Mouse (Mus musculus) liver, embryonic 11.5 days (tissue): ENCODE results near the gene Gdi1. TPM values are rescaled to one million over a fixed set of nuclear protein-coding genes. Genes with fewer than 3 reads are reported as not detected.

ENCODE experiments used
- ATAC-seq: fragments of 200-750 bp; cut with Nextera tagmentation; replicated peaks from 2 replicates; pipeline ENCODE4 v1.8.0; 2017; ENCODE audit warnings: moderate number of reproducible peaks, mild to moderate bottlenecking, moderate TSS enrichment, moderate library complexity; ENCODE audit not compliant: low FRiP score
- DNase-seq: peaks from one replicate; pipeline ENCODE4 v3.0.0-alpha.2; 2017; ENCODE audit warnings: low spot score
- H3K27ac ChIP-seq: fragments of 300-500 bp; sonication (generic); 2 replicates; pipeline ENCODE4 v1.5.1; 2014; ENCODE audit warnings: mild to moderate bottlenecking, low read depth, low read length, control low read depth
- H3K27me3 ChIP-seq: fragments of 300-500 bp; sonication (generic); replicated peaks from 2 replicates; pipeline ENCODE4 v1.6.1; 2014; ENCODE audit warnings: low read length, mixed read lengths; ENCODE audit not compliant: control insufficient read depth, insufficient read depth
- H3K36me3 ChIP-seq: fragments of 300-500 bp; sonication (generic); 2 replicates; pipeline ENCODE4 v1.6.1; 2014; ENCODE audit warnings: mild to moderate bottlenecking, low read length, moderate library complexity, mixed read lengths; ENCODE audit not compliant: control insufficient read depth, insufficient read depth
- H3K4me1 ChIP-seq: fragments of 300-500 bp; sonication (generic); replicated peaks from 2 replicates; pipeline ENCODE4 v1.6.1; 2014; ENCODE audit warnings: low read length, mixed read lengths; ENCODE audit not compliant: control insufficient read depth, insufficient read depth
- H3K4me2 ChIP-seq: fragments of 300-500 bp; sonication (generic); 2 replicates; pipeline ENCODE4 v1.6.1; 2014; ENCODE audit warnings: mild to moderate bottlenecking, control low read depth, moderate library complexity
- H3K4me3 ChIP-seq: fragments of 300-500 bp; sonication (generic); 2 replicates; pipeline ENCODE4 v1.5.1; 2014; ENCODE audit warnings: low read depth, low read length, control low read depth
- H3K9ac ChIP-seq: fragments of 300-500 bp; sonication (generic); 2 replicates; pipeline ENCODE4 v1.6.1; 2014; ENCODE audit warnings: low read depth, low read length, control low read depth
- H3K9me3 ChIP-seq: fragments of 300-500 bp; sonication (generic); 2 replicates; pipeline ENCODE4 v1.6.1; 2016; ENCODE audit warnings: low read length, inconsistent platforms, mixed read lengths; ENCODE audit not compliant: control insufficient read depth
- WGBS: fragments of 180-500 bp; shearing (Covaris S2); extraction: QIAGEN DNeasy Blood & Tissue Kit; methylation state at CpG from one replicate; pipeline ENCODE4 v1.1.7; 2014; 5-methylcytosine and 5-hydroxymethylcytosine counted together
- polyA plus RNA-seq: library from polyadenylated mRNA; unstranded; fragments of >200 nt; fragmentation: Nextera tagmentation; extraction: Ambion mirVana; gene quantifications from 2 replicates; pipeline ENCODE4 v1.2.1, GENCODE M21; 2014

Gdi1 gene
- polyA plus RNA-seq, 1 experiment from 2014 or later, result 112 TPM

DNA sequence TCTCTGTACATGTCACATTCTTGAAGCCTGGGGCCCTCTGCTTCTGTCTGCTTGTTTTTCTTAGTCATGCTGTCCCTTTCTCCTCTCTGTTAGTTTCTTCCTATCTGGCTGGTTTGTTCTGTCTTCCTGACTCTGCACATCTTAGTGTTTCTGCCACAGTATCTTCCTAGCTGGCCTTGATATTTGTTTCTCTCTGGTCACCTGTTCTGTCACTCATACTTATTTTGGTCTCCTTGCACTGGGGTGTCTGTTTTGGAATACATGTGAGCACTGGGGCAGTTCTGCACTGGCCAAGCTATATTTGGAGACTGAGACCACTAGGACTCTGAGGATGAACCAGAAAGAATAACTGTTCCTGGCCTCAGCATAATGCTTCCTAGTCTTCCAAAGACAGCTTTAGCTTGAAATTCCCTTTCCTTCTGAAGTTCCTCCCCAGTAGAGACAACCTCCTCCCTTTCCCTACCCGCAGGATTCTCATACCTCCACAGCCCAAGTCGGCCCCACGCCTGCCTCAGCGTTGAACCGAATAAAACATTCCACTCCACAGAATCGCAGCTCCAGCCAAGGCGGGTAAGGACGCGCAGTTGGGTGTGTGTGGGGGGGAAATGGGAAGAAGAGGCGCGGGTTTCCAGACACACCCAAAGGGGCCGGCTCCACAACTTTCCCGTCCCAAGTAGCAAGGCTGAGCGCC, 23.6 kb upstream of the Gdi1 start:
- 15% methylated on average over 14 of the region's 14 CpGs for WGBS
- 0 out of 2 replicates have a peak, but pooled peaks cover 3% of the 10 kb centered on the region for H3K4me1 ChIP-seq
- ATAC-seq, result 0 out of 2 replicates have a peak, but pooled peaks have one; percentile 29

DNA sequence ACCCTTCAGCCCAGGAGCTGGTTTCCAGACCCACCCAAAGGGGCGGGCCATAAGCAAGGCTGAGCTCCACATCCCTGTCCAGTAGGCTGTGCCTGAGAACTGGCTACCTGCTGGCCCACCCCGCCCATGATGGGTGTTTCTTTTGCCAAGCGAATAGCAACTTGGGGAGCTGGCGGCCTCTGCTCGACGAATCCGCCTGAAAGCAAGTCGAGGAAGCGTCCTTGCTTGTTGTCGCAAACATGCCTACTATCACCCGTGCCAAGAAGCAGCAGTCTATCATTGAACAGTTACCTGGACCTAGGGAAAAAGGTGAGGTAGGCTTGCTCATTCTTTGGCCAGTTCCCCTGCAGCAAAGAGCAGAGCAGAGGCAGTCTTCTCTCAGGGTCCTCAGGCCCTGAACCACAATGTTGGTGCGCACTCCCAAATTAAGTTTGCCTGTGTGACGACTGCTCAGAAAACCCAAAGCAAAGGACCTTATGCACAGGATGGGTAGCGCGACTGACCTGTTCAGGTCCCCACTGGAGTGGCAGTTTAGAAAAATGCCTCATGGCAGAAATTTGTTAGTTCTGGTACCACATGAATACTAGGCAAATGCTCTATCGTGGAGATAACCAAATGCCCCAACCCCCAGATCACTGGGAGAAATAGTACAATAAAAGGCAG, 22.9 kb upstream of the Gdi1 start, which contains the start of the genes Taz and Dnase1l1:
Gene Taz, plus strand, starts transcription at position 181 of the 663 bp plus-strand sequence.
Gene Dnase1l1, minus strand, starts transcription at position 606 of the 663 bp plus-strand sequence.
- no peaks in the 10 kb centered on the region for H3K36me3 ChIP-seq
- 12% methylated on average over 15 of the region's 16 CpGs for WGBS
- H3K4me2 ChIP-seq, result peak within 1 kb of the TSS; percentile 87
- no peaks in the 10 kb centered on the region for H3K27me3 ChIP-seq
- peak within 1 kb of the TSS; percentile 73 for H3K9ac ChIP-seq
- peak within 1 kb of the TSS; percentile 71 for H3K4me3 ChIP-seq
- H3K27ac ChIP-seq, result peak within 1 kb of the TSS; percentile 93
- DNase-seq (peak; percentile 64), ATAC-seq (peak; percentile 95)
- H3K4me1 ChIP-seq, result 0 out of 2 replicates have a peak, but pooled peaks cover 3% of the 10 kb centered on the region
- no peaks in the 10 kb centered on the region for H3K9me3 ChIP-seq

More for the DNA sequence above, 23.6 kb upstream of the Gdi1 start:
- peak overlapping the region; percentile 71 for H3K4me3 ChIP-seq
- H3K27ac ChIP-seq, result peak overlapping the region; percentile 93
- H3K9ac ChIP-seq, result peak overlapping the region; percentile 66
- H3K27me3 ChIP-seq, result no peaks in the 10 kb centered on the region
- H3K4me2 ChIP-seq, result peak overlapping the region; percentile 87
- H3K9me3 ChIP-seq, result no peaks in the 10 kb centered on the region
- DNase-seq, result no peak
- H3K36me3 ChIP-seq, result no peaks in the 10 kb centered on the region

- WGBS, result 15% methylated on average over 39 of the region's 39 CpGs
- no peaks in the 10 kb centered on the region for H3K27me3 ChIP-seq
- ATAC-seq (peak; percentile 64), DNase-seq (peak; percentile 74)
- 0 out of 2 replicates have a peak, but pooled peaks cover 3% of the 10 kb centered on the region for H3K4me1 ChIP-seq
- H3K4me2 ChIP-seq, result peak overlapping the region; percentile 87
- no peaks in the 10 kb centered on the region for H3K9me3 ChIP-seq
- H3K9ac ChIP-seq, result peak overlapping the region; percentile 73
- H3K27ac ChIP-seq, result peak overlapping the region; percentile 93
- no peaks in the 10 kb centered on the region for H3K36me3 ChIP-seq
- peak overlapping the region; percentile 71 for H3K4me3 ChIP-seq
Observed at GRCm38 (mm10) chrX:74282395-74283091, 22.3 kb upstream of the Gdi1 start.

GRCm38 (mm10) chrX:74283092-74283437, 21.7 kb upstream of the Gdi1 start:
- Histone ChIP-seq H3K4me1 (0 out of 2 replicates have a peak, but pooled peaks cover 3% of the 10 kb centered on the region), H3K9ac (peak overlapping the region; percentile 73), H3K4me2 (peak overlapping the region; percentile 87), H3K36me3 (no peaks in the 10 kb centered on the region), H3K4me3 (peak overlapping the region; percentile 71), H3K27me3 (no peaks in the 10 kb centered on the region), H3K9me3 (no peaks in the 10 kb centered on the region), H3K27ac (peak overlapping the region; percentile 67; the same call in 1 of the 2 replicates)
- DNase-seq, result no peak
- WGBS, result 24% methylated on average over 5 of the region's 5 CpGs
- ATAC-seq, result 0 out of 2 replicates have a peak, but pooled peaks have one; percentile 1

GRCm38 (mm10) chrX:74293431-74293830, 11.4 kb upstream of the Gdi1 start:
- DNase-seq (no peak), ATAC-seq (no peak)
- no peaks in the 10 kb centered on the region for H3K4me1 ChIP-seq
- H3K27me3 ChIP-seq, result no peaks in the 10 kb centered on the region
- H3K4me3 ChIP-seq, result no peak overlapping the region
- no peaks in the 10 kb centered on the region; the same call in 1 of the 2 replicates for H3K36me3 ChIP-seq
- whole genome bisulfite sequencing, result 61% methylated on average over 4 of the region's 4 CpGs
- H3K9me3 ChIP-seq, result no peaks in the 10 kb centered on the region
- no peak overlapping the region for H3K4me2 ChIP-seq
- no peak overlapping the region for H3K9ac ChIP-seq
- no peak overlapping the region for H3K27ac ChIP-seq

DNA sequence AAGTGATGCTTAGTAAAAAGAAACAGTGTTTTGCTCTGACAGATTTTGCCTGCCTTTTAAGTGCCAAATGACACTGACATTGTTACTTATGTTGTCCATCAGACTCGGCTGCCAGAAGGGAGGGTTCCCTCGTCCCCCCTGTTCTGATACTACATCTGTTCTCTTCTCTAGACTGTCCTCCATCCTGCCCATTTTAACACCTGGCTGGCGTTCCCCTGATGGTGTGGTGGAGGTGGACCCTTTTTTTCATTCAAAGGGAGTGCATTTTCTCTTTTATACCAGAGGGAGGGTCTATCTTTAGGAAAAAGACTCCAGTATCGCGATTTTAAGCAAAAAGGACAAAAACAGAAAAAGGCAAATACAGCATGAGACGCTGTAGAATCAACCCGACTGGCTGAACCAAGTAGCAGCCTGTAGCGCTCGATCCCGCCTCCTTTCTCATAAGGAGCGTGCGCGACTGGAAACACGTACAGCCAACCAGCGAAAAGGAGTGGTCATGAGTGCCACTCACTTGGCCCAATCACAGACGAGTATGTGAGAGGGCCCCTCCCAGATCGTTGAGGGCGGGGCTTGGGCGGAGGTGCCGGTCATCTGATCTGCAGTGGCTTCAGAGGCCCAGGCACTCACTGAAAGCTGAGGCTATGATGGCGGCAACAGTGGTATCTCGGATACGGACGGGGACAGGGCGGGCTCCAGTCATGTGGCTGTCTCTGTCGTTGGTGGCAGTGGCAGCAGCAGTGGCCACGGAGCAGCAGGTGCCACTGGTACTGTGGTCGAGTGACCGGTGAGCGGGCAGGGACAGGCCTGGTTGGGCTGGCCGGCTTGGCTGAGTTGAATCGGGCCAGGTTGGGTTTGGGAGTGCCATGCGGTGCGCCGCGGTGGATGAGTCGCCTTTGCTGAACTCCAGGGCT, 8.0 kb upstream of the Gdi1 start, which contains the start of gene Atp6ap1:
Gene Atp6ap1, plus strand, starts transcription at position 560 of the 911 bp plus-strand sequence.
- H3K4me2 ChIP-seq, result peak within 1 kb of the TSS; percentile 82
- peak; percentile 97 for ATAC-seq
- 14% methylated on average over 37 of the region's 37 CpGs for whole genome bisulfite sequencing
- H3K9ac ChIP-seq, result peak within 1 kb of the TSS; percentile 84
- peak within 1 kb of the TSS; percentile 52; the same call in 1 of the 2 replicates for H3K27ac ChIP-seq
- no peaks in the 10 kb centered on the region for H3K27me3 ChIP-seq
- DNase-seq, result peak; percentile 87
- peaks cover 8% of the 10 kb centered on the region; the same call in 1 of the 2 replicates for H3K36me3 ChIP-seq
- H3K4me1 ChIP-seq, result no peaks in the 10 kb centered on the region
- H3K9me3 ChIP-seq, result no peaks in the 10 kb centered on the region
- H3K4me3 ChIP-seq, result peak within 1 kb of the TSS; percentile 72

GRCm38 (mm10) chrX:74298348-74298747, 6.5 kb upstream of the Gdi1 start:
- H3K4me2 ChIP-seq, result peak overlapping the region; percentile 29; the same call in 1 of the 2 replicates
- no peak overlapping the region for H3K27ac ChIP-seq
- H3K36me3 ChIP-seq, result peaks cover 17% of the 10 kb centered on the region; the same call in 1 of the 2 replicates
- H3K4me1 ChIP-seq, result no peaks in the 10 kb centered on the region
- 80% methylated on average over 1 of the region's 1 CpGs for WGBS
- DNase-seq, result no peak
- H3K9me3 ChIP-seq, result no peaks in the 10 kb centered on the region
- no peak overlapping the region for H3K4me3 ChIP-seq
- H3K27me3 ChIP-seq, result no peaks in the 10 kb centered on the region
- no peak overlapping the region for H3K9ac ChIP-seq
- ATAC-seq, result no peak
